Mouse (Mus musculus): ENCODE measurements around the gene Dcaf12. TPM values are rescaled to one million over a fixed set of nuclear protein-coding genes. Genes with fewer than 3 reads are reported as not detected.

Dcaf12 gene
- total RNA-seq, 2 experiments from 2014 or later = 26.7 to 27.8 TPM

DNA sequence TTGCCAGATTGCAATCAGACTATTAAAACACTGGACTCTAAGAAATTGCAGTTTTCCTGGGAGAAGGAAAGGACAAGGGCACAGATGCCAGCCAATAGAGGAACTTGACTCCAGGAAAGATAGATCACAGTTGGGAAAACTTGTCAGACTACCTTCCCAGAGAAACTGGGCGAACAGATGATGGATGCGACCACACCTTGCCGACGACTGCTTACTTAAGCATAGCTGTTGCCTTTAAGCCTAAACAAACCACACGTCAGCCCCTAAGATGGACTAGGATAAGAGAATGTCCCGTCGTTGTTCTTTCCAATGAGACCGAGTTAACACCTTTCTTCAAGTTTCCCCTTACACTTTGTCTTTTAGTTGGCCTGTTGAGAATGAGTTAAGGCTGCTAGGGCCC lies 484 bp upstream of the Dcaf12 start:
- intact Hi-C loops (cut with DNase I; ENCODE audit: low total_unique reads) = loop anchor here (10.0 kb wide), 1 partner anchor 70 kb away; no protein-coding TSS in a partner anchor
- DNase-seq = no peak

GRCm38 (mm10) chr4:41313722-41314121 lies 967 bp downstream of the Dcaf12 start:
- DNase-seq = no peak

GRCm38 (mm10) chr4:41310567-41311563 lies 3.8 kb downstream of the Dcaf12 start:
- no peak for DNase-seq
- intact Hi-C loops (cut with DNase I; ENCODE audit: low total_unique reads) = loop anchor here (10.0 kb wide), 1 partner anchor 74 kb away; no protein-coding TSS in a partner anchor

More at GRCm38 (mm10) chr4:41313722-41314121, 967 bp downstream of the Dcaf12 start:
- intact Hi-C loops (cut with DNase I; ENCODE audit: low total_unique reads) = loop anchor here (10.0 kb wide), 1 partner anchor 71 kb away; no protein-coding TSS in a partner anchor

- DNase-seq = no peak
- intact Hi-C loops (cut with DNase I; ENCODE audit: low total_unique reads) = no loop called here
Measured at GRCm38 (mm10) chr4:41307406-41307805, 7.3 kb downstream of the Dcaf12 start.

DNA sequence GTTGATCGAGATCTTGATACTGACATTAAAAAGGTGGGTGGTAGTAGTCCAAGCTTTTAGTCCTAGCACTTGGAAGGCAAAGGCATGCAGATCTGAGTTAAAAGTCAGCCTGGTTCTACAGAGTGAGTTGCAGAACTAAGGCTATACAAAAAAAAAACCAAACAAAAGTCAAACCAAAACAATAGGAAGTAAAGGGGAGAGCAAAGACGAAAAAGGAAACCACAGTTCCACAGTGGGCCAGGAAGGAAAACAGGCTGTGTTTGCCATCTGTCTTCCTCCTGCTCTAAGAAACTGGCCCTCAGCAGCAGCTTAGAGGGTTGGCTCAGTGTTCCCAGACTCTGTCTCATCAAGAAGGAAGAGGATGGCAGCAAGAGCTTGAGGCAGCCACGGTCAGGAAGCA lies 10.4 kb downstream of the Dcaf12 start:
- DNase-seq = no peak
- intact Hi-C loops (cut with DNase I; ENCODE audit: low total_unique reads) = no loop called here

DNA sequence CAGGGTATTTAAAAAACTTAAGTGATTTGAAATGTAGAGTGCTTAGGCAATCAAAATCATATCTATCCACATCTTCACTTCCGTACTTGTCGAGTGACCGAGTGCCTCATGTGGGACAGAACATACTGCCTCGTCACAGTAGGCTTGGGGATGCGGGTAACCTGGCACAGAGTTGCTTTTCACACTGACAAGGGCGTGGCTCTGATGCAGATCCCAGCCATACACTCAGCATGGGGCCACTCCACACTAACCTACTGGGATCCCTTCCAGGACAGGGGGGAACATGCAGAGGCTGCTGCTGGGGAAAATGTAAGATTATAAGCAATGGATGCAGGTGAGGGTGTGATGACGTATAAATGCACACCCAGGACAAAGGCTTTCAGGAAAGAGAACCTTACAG lies 11.0 kb downstream of the Dcaf12 start:
- intact Hi-C loops (cut with DNase I; ENCODE audit: low total_unique reads) = no loop called here
- DNase-seq = no peak

GRCm38 (mm10) chr4:41298976-41299375 lies 15.7 kb downstream of the Dcaf12 start:
- intact Hi-C loops (cut with DNase I; ENCODE audit: low total_unique reads) = no loop called here
- DNase-seq = no peak

DNA sequence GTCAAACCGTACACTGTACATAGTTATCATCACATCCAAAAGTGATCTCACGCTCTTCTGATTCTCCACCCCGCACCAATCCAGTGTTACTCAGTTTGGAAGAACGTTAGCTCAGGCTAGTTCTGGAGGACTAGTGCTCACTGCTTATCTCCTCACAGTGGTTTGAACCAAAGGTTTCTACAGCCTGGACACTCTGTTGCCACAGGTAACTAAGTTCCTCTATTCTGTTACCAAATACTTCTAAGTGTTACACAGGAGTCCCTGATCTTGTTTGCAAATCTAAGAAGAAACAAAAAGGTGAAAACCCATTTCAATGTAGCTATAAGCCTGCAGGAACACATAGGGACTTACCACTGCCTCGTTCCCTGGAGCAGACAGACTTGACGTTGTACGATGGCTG lies 18.7 kb downstream of the Dcaf12 start:
- intact Hi-C loops (cut with DNase I; ENCODE audit: low total_unique reads) = no loop called here
- no peak for DNase-seq

- DNase-seq = no peak
- intact Hi-C loops (cut with DNase I; ENCODE audit: low total_unique reads) = no loop called here
Measured at GRCm38 (mm10) chr4:41295507-41295906, 19.2 kb downstream of the Dcaf12 start.

DNA sequence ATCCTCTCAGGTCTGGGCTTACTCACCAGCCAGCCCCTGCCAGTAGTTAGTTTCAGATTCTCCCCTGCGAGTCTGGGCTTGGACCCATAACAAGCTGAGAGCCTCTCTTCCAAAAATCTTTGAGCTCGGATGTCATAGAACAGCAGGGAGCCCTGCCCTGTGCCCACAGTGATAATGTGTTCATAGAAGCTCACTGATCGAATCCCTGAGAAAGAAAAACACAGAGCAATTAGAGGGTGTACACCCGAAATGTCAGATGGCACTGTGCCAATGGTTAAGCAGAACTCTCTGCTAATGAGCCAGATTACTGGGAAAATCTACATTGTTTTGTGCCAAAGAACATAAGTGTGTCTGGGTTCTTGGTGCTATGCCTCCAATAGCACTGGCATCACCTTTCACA lies 20.8 kb downstream of the Dcaf12 start:
- intact Hi-C loops (cut with DNase I; ENCODE audit: low total_unique reads) = no loop called here
- DNase-seq = peak; percentile 35

GRCm38 (mm10) chr4:41289802-41290201 lies 24.9 kb downstream of the Dcaf12 start:
- DNase-seq = peak; percentile 39
- intact Hi-C loops (cut with DNase I; ENCODE audit: low total_unique reads) = no loop called here

DNA sequence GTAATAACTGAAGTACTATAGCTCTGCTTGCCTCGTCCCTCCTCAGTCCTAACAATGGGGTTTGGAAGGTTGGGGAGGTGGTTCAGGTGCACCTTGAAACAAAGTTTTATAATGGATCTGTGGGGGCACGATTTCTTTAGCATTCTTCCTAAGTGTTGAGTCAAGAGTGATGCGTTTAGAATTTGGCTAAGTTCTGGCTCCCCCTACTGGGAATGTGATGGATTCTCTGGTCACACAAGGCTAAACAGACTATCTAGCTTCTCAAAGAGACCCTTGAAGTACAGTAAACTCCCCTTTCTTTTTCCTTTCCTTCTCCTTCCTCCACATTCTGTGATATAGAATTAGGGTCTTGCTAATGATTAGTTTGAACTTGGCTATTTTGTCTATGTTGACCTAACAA lies 28.3 kb downstream of the Dcaf12 start:
- intact Hi-C loops (cut with DNase I; ENCODE audit: low total_unique reads) = no loop called here
- DNase-seq = no peak

GRCm38 (mm10) chr4:41284087-41284486 lies 30.6 kb downstream of the Dcaf12 start:
- intact Hi-C loops (cut with DNase I; ENCODE audit: low total_unique reads) = loop anchor here (5.0 kb wide), 1 partner anchor 57 kb away; no protein-coding TSS in a partner anchor
- DNase-seq = no peak

DNA sequence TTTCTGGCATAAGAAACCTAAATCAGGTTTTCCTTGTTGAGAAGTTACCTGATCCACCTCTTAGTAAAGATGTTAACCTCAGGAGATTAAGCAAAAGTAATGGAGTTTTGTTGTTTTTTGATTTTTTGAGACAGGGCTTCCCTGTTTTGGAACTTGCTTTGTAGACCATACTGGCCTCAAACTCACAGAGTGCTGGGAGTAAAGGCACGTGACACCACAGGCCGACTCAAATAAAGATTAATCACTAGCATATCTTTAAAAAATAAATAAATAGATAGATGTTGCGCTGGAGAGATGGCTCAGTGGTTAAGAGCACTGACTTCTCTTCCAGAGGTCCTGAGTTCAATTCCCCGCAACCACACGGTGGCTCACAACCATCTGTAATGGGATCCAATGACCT lies 38.8 kb downstream of the Dcaf12 start:
- intact Hi-C loops (cut with DNase I; ENCODE audit: low total_unique reads) = loop anchor here (10.0 kb wide), 1 partner anchor 151 kb away; the partner anchor contains the start of gene Nol6
- no peak for DNase-seq

DNA sequence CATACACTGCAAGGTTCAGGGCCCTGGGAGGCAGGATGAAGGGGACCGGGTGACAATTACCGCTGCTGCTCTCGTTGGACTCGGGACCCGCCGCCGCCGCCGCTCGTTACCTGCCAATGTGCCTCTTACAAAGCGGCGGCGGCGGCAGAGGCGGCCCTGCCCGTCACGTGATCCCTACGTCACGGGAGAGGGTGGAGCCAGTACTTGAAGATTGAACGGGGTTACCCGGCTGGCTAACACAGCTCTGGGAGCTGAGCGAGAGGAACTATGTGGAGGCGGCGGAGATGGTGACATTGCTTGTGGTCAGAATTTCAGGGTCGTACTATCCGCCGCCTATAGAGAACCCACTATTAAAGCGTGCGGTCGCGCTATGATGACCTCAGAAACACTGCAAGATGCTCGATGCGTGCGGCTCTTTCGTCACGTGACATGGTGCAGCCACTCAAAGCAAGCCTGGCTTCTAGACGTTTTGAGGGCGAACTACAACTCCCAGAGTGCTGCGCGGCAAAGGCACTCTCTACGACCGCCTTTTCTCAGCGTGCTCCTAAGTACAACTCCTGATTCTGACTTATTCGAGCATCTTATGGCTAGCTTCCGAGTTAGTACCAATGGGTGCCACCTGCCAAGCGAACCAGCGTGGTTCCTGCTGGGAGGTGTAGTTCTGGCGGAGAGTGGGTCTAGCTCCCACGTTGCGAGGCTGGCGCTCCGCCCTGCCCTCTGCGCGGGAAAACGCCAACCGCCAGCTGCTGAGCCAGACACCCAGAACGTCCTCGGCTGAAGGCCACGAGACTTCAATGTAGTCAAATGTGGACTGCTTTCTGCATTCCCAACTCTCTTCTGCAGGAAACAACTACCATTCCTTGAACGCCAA lies 39.5 kb downstream of the Dcaf12 start, which contains the start of gene Ubap2:
TSS of gene Ubap2 (minus strand) at position 165 of the 871 bp plus-strand sequence.
- intact Hi-C loops (cut with DNase I; ENCODE audit: low total_unique reads) = loop anchor here (10.0 kb wide), 1 partner anchor 150 kb away; the partner anchor contains the start of gene Nol6

GRCm38 (mm10) chr4:41274377-41274979 lies 40.2 kb downstream of the Dcaf12 start:
- peak; percentile 11 for DNase-seq
- intact Hi-C loops (cut with DNase I; ENCODE audit: low total_unique reads) = loop anchor here (10.0 kb wide), 1 partner anchor 150 kb away; the partner anchor contains the start of gene Nol6

More for the DNA sequence above, 39.5 kb downstream of the Dcaf12 start, which contains the start of gene Ubap2:
- DNase-seq = peak; percentile 96

DNA sequence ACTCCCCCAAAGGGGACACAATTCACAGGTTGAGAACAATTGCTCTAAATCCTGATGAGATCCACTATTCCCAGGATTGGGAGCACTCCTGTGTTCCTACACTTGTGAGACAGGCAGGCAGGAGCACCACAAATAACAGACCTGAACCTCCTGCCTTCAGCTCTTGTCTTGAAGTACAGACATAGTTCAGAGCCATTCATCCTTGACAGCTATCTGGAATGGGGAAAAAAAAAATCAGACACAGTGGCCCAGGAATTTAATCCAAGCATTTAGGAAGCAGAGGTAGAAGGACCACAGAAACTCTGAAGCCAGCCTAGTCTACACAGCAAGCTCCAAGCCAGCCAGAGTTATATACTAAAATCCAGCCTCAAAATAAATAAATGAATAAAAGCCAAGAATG lies 46.6 kb downstream of the Dcaf12 start:
- DNase-seq = no peak
- intact Hi-C loops (cut with DNase I; ENCODE audit: low total_unique reads) = no loop called here

GRCm38 (mm10) chr4:41266350-41266749 lies 48.3 kb downstream of the Dcaf12 start:
- no peak for DNase-seq

DNA sequence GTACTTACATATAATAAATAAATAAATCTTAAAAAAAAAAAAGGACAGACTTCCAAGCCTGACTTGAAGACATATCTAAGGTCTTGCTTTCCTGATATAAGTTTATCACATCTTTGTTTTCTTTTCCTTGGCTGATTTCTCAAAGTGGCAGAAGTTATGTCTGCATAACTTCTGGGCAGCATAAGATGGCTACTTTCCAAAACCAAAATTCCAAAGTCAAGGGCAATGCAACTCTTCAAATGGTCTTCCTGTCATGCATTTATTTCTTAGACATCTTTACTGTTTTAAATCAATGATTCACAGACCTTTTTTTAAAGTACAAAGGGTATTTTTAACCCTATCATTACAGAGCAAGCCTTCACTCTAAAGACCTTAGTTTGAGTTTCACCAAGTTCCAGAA lies 54.0 kb downstream of the Dcaf12 start:
- intact Hi-C loops (cut with DNase I; ENCODE audit: low total_unique reads) = no loop called here
- no peak for DNase-seq

More at GRCm38 (mm10) chr4:41266350-41266749, 48.3 kb downstream of the Dcaf12 start:
- intact Hi-C loops (cut with DNase I; ENCODE audit: low total_unique reads) = no loop called here

All from gastrocnemius, postnatal 14 days (tissue).